Mouse (Mus musculus): ENCODE results near the gene Hist1h1c. TPM values are rescaled to one million over a fixed set of nuclear protein-coding genes. Genes with fewer than 3 reads are reported as not detected.
"Not testable (repeated sequence)": the region's sequence is repeated elsewhere in the genome, so short reads cannot be mapped to it uniquely, and the experiment has no call there.

Hist1h1c gene
- polyA plus RNA-seq, 1 experiment from 2014 or later = 30.8 TPM

- DNase-seq (ENCODE audit: low spot score) (no peak), ATAC-seq (replicated peaks; ENCODE audit: low FRiP score, low TSS enrichment, low read depth) (no peak)
- H3K4me3 ChIP-seq (ENCODE audit: low read depth, low read length) = no peak overlapping the region
- 0 out of 2 replicates have a peak, but pooled peaks cover 4% of the 10 kb centered on the region for H3K4me1 ChIP-seq (replicated peaks; ENCODE audit: control insufficient read depth, insufficient read depth, low read length)
- no peaks in the 10 kb centered on the region for H3K9me3 ChIP-seq (ENCODE audit: control insufficient read depth, low read length)
- H3K36me3 ChIP-seq (ENCODE audit: control insufficient read depth, insufficient read depth, low read length) = no peaks in the 10 kb centered on the region
- H3K27ac ChIP-seq (ENCODE audit: low read depth) = no peak overlapping the region
- H3K4me2 ChIP-seq (ENCODE audit: low read length) = no peak overlapping the region
- no peak overlapping the region for H3K9ac ChIP-seq (ENCODE audit: low read length)
- WGBS = 87% methylated on average over 4 of the region's 4 CpGs
- H3K27me3 ChIP-seq (replicated peaks; ENCODE audit: control insufficient read depth, insufficient read depth, low read length) = no peaks in the 10 kb centered on the region
Measured at GRCm38 (mm10) chr13:23708041-23708440, 30.6 kb upstream of the Hist1h1c start.

GRCm38 (mm10) chr13:23708654-23709053 is 30.0 kb upstream of the Hist1h1c start:
- H3K36me3 ChIP-seq (ENCODE audit: control insufficient read depth, insufficient read depth, low read length) = no peaks in the 10 kb centered on the region
- no peak overlapping the region for H3K4me3 ChIP-seq (ENCODE audit: low read depth, low read length)
- H3K27me3 ChIP-seq (replicated peaks; ENCODE audit: control insufficient read depth, insufficient read depth, low read length) = no peaks in the 10 kb centered on the region
- 80% methylated on average over 4 of the region's 4 CpGs for WGBS
- no peak for ATAC-seq (replicated peaks; ENCODE audit: low FRiP score, low TSS enrichment, low read depth)
- no peaks in the 10 kb centered on the region for H3K9me3 ChIP-seq (ENCODE audit: control insufficient read depth, low read length)
- no peak overlapping the region for H3K4me2 ChIP-seq (ENCODE audit: low read length)
- no peak for DNase-seq (ENCODE audit: low spot score)
- no peak overlapping the region for H3K27ac ChIP-seq (ENCODE audit: low read depth)
- H3K9ac ChIP-seq (ENCODE audit: low read length) = no peak overlapping the region
- H3K4me1 ChIP-seq (replicated peaks; ENCODE audit: control insufficient read depth, insufficient read depth, low read length) = 0 out of 2 replicates have a peak, but pooled peaks cover 4% of the 10 kb centered on the region

DNA sequence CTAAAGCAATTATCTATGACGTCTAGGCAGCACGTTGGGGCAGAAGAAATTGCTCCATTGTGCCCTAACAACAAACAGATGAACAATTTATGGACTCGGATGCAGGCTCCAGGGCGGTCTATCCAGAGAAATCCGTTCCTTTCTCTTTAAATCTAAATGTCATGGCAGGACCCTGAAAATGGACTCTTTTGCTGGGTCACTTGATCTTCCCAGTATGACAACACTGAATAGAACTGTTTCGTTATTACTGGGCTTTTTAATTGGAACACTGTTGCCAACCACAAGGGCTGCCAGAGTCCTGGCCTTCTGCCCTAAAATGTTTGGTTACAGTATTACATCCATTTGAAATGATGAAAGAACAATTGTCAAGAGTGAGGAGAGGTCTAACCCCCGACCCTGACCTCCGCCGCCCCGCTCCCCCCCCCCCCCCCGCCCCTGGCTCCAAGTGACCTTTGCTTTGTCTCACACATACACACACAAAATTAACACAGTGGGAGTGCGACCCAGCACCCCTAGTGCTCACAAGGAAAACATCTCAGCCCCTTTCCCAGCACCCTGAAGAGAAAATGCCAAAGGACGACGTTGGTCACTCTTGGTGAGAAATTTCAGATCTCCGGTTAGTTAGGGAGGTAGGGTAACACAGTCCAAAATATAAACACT is 28.8 kb upstream of the Hist1h1c start:
- 27% methylated on average over 15 of the region's 15 CpGs for WGBS
- no peak overlapping the region for H3K27ac ChIP-seq (ENCODE audit: low read depth)
- ATAC-seq (replicated peaks; ENCODE audit: low FRiP score, low TSS enrichment, low read depth) = no peak
- H3K9ac ChIP-seq (ENCODE audit: low read length) = peak overlapping the region; percentile 38
- H3K4me1 ChIP-seq (replicated peaks; ENCODE audit: control insufficient read depth, insufficient read depth, low read length) = 0 out of 2 replicates have a peak, but pooled peaks cover 4% of the 10 kb centered on the region
- no peak for DNase-seq (ENCODE audit: low spot score)
- no peaks in the 10 kb centered on the region for H3K36me3 ChIP-seq (ENCODE audit: control insufficient read depth, insufficient read depth, low read length)
- no peaks in the 10 kb centered on the region for H3K27me3 ChIP-seq (replicated peaks; ENCODE audit: control insufficient read depth, insufficient read depth, low read length)
- peak overlapping the region; percentile 80 for H3K4me2 ChIP-seq (ENCODE audit: low read length)
- H3K9me3 ChIP-seq (ENCODE audit: control insufficient read depth, low read length) = no peaks in the 10 kb centered on the region
- H3K4me3 ChIP-seq (ENCODE audit: low read depth, low read length) = peak overlapping the region; percentile 40

- no peaks in the 10 kb centered on the region for H3K36me3 ChIP-seq (ENCODE audit: control insufficient read depth, insufficient read depth, low read length)
- peak within 1 kb of the TSS; percentile 38 for H3K9ac ChIP-seq (ENCODE audit: low read length)
- WGBS = 4% methylated on average over 17 of the region's 17 CpGs
- peak within 1 kb of the TSS; percentile 80 for H3K4me2 ChIP-seq (ENCODE audit: low read length)
- H3K4me3 ChIP-seq (ENCODE audit: low read depth, low read length) = peak within 1 kb of the TSS; percentile 40
- H3K27me3 ChIP-seq (replicated peaks; ENCODE audit: control insufficient read depth, insufficient read depth, low read length) = no peaks in the 10 kb centered on the region
- DNase-seq (ENCODE audit: low spot score) = peak; percentile 79
- no peaks in the 10 kb centered on the region for H3K9me3 ChIP-seq (ENCODE audit: control insufficient read depth, low read length)
- peak; percentile 60; the same call in 1 of the 2 replicates for ATAC-seq (replicated peaks; ENCODE audit: low FRiP score, low TSS enrichment, low read depth)
- H3K27ac ChIP-seq (ENCODE audit: low read depth) = no peak within 1 kb of the TSS
- 0 out of 2 replicates have a peak, but pooled peaks cover 4% of the 10 kb centered on the region for H3K4me1 ChIP-seq (replicated peaks; ENCODE audit: control insufficient read depth, insufficient read depth, low read length)
Measured at GRCm38 (mm10) chr13:23710374-23711089, 28.1 kb upstream of the Hist1h1c start, which contains the start of gene Hfe. Hfe (minus strand) TSS chr13:23710854.

DNA sequence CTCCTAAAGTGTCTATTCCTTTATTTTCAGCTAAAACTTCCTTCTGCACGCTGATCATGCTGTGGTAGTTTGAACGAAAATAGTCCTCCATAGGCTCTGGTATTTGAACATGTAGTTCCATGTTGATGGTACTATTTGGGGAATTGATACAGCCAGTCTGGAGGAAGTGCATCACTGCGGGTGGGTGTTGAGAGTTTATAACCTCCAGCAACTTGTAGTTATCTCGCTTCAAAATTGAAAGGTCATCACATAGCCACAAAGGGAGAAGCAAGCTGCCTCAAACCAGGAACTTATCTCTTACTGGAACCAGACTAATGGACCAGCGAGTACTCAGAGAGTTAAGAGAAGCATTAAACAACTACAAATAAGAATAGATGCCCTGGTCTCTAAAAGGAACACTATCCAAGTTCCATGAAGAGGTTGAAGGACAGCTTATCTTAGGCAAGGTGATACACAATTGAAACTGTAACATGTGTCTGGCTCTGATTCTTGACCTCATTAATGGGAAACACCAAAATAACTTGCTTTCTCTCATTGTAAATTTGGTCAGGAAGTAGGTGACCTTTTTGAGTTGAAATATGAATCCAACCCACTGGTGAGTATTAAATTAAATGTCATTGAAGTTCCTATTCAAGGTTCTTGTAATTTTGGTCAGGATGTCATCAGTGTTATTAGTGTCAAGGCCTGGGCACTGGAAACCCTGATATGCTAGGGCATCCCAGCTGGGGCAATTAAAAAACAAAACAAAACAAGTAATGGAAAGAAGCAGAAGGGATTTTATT is 22.2 kb upstream of the Hist1h1c start:
- Histone ChIP-seq H3K4me1 (replicated peaks; ENCODE audit: control insufficient read depth, insufficient read depth, low read length) (no peaks in the 10 kb centered on the region), H3K9ac (ENCODE audit: low read length) (no peak overlapping the region), H3K36me3 (ENCODE audit: control insufficient read depth, insufficient read depth, low read length) (no peaks in the 10 kb centered on the region), H3K4me3 (ENCODE audit: low read depth, low read length) (no peak overlapping the region), H3K4me2 (ENCODE audit: low read length) (no peak overlapping the region), H3K27me3 (replicated peaks; ENCODE audit: control insufficient read depth, insufficient read depth, low read length) (no peaks in the 10 kb centered on the region), H3K27ac (ENCODE audit: low read depth) (no peak overlapping the region), H3K9me3 (ENCODE audit: control insufficient read depth, low read length) (no peaks in the 10 kb centered on the region)
- ATAC-seq (replicated peaks; ENCODE audit: low FRiP score, low TSS enrichment, low read depth) = no peak
- 86% methylated on average over 5 of the region's 5 CpGs for WGBS
- DNase-seq (ENCODE audit: low spot score) = no peak

- Histone ChIP-seq H3K4me1 (replicated peaks; ENCODE audit: control insufficient read depth, insufficient read depth, low read length) (no peaks in the 10 kb centered on the region), H3K27me3 (replicated peaks; ENCODE audit: control insufficient read depth, insufficient read depth, low read length) (no peaks in the 10 kb centered on the region), H3K36me3 (ENCODE audit: control insufficient read depth, insufficient read depth, low read length) (no peaks in the 10 kb centered on the region), H3K4me2 (ENCODE audit: low read length) (no peak overlapping the region), H3K4me3 (ENCODE audit: low read depth, low read length) (no peak overlapping the region), H3K9ac (ENCODE audit: low read length) (no peak overlapping the region), H3K9me3 (ENCODE audit: control insufficient read depth, low read length) (no peaks in the 10 kb centered on the region), H3K27ac (ENCODE audit: low read depth) (no peak overlapping the region)
- 49% methylated on average over 11 of the region's 11 CpGs for WGBS
- DNase-seq (ENCODE audit: low spot score) = no peak
- no peak for ATAC-seq (replicated peaks; ENCODE audit: low FRiP score, low TSS enrichment, low read depth)
Measured at GRCm38 (mm10) chr13:23717176-23717575, 21.4 kb upstream of the Hist1h1c start.

DNA sequence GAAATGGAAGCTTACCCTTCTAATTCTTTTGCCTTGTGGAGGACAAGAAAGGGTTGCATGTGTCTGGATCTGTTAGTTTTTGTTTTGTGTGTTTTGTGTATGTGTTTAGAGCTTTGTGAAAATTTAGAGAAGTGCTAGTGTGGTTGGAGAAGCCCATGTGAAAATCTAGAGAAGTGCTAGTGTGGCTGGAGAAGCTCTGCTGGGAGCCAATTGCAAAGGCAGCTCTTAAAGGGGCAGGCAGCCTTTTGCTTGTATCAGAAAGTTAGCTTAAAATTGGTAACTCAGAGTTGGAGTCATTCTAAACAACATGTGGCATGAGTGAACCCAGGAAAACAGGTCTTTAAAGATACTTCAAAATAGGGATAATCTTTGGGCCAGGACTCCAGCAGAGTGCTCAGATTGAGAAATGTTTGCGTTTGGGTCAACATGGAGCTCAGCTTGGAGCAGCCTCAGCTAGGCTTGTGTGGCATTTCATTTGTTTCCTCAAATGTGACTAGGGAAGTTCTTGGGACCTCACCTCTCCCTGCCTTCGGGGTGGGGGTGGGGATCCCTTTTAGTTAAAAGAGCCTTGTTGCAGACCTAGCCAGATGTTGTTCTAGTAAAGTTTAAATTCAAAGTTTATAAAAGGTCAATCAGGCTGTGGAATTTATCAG is 20.9 kb upstream of the Hist1h1c start:
- not testable (repeated sequence) for H3K4me1 ChIP-seq (replicated peaks; ENCODE audit: control insufficient read depth, insufficient read depth, low read length); H3K4me2 ChIP-seq (ENCODE audit: low read length); ATAC-seq (replicated peaks; ENCODE audit: low FRiP score, low TSS enrichment, low read depth); DNase-seq (ENCODE audit: low spot score); H3K27ac ChIP-seq (ENCODE audit: low read depth); H3K4me3 ChIP-seq (ENCODE audit: low read depth, low read length); H3K9ac ChIP-seq (ENCODE audit: low read length); H3K9me3 ChIP-seq (ENCODE audit: control insufficient read depth, low read length); H3K36me3 ChIP-seq (ENCODE audit: control insufficient read depth, insufficient read depth, low read length); H3K27me3 ChIP-seq (replicated peaks; ENCODE audit: control insufficient read depth, insufficient read depth, low read length)
- 12% methylated on average over 2 of the region's 2 CpGs for WGBS

DNA sequence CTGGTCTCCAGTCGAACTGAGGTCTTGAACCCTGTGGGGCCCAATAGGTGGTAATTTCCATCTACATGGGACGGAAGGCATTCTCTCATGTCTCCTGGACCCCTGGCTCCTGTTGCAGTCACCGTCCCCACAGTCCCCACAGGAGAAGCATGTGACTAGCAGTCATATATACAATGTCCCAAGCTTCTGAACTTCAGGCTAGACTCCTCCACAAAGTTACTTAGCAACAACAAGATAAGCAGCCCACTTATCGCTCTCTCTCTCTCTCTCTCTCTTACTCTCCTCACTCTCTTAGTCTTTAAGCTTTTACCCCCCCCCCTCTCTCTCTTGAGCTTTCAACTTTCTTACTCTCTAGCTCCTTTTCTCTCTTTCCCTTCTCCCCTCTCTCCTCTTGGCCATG is 14.4 kb upstream of the Hist1h1c start:
- Histone ChIP-seq H3K27ac (ENCODE audit: low read depth) (no peak overlapping the region), H3K27me3 (replicated peaks; ENCODE audit: control insufficient read depth, insufficient read depth, low read length) (no peaks in the 10 kb centered on the region), H3K36me3 (ENCODE audit: control insufficient read depth, insufficient read depth, low read length) (no peaks in the 10 kb centered on the region), H3K4me2 (ENCODE audit: low read length) (no peak overlapping the region), H3K4me1 (replicated peaks; ENCODE audit: control insufficient read depth, insufficient read depth, low read length) (no peaks in the 10 kb centered on the region), H3K9me3 (ENCODE audit: control insufficient read depth, low read length) (no peaks in the 10 kb centered on the region), H3K9ac (ENCODE audit: low read length) (no peak overlapping the region), H3K4me3 (ENCODE audit: low read depth, low read length) (no peak overlapping the region)
- 75% methylated on average over 4 of the region's 4 CpGs for WGBS
- no peak for ATAC-seq (replicated peaks; ENCODE audit: low FRiP score, low TSS enrichment, low read depth)
- DNase-seq (ENCODE audit: low spot score) = no peak
